Mouse (Mus musculus): ENCODE data around the gene Ift140.

Gene Ift140

DNA sequence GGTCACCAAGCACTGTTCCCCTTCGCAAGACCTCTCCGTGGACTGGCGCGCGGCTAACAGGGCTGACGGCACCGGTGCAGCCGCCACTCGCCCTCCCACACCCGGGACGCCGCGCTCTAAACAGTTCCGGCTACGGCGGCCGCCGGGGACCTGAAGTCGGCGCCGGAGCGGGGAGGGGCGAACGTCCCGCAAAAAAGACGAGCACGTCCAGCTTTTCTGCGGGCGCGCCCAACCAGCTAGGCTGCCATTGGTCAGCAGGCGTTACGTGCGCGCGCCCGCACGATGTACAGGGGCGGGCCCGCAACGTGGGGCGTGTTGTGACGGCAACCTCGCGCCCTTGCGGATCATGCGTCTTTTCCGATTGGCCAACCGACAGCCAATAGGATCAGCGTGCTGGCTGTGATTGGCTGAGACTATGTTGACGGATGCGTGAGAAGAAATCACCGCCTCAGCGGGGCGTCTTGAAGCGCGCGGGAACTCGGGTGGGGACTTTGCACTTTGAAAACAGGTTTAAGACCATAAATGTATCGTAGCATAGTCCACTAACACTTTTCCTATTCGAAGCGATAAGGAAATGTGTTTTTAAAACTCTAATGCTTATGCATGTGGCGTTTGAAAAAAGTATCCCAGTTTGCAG, at the start of gene Ift140, which contains the start of gene Cramp1l:
Gene Ift140 (plus strand): TSS at position 431 of the 637 bp plus-strand sequence.
Gene Cramp1l (minus strand): TSS at position 134 of the 637 bp plus-strand sequence.
- DNase-seq: peak; percentile 98 to 99

- DNase-seq: no peak
Observed at GRCm38 (mm10) chr17:24987221-24987620, 28.7 kb upstream of the Ift140 start.

DNA sequence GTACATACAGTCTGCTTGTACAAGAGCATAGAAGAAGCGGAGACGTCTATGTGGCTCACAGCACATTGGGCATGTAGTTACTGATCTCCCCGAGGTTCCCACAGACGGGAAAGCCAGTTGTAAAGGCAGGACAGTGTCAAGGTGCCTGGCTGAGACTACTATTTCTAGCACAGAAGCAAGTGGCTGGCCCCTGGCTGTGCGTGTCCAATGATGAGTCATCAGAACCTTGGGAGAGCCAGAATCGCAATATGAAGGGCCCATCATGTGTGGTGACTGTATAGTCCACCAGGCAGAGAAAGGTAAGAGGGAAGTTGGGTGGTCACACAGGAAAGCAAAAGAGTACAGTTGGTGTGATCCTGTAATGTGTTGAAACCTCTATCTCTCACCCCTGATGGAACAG, 21.2 kb upstream of the Ift140 start:
- peak in 1 of 2 experiments; percentile 43 for DNase-seq

GRCm38 (mm10) chr17:25005102-25005501, 10.8 kb upstream of the Ift140 start:
- DNase-seq: no peak

- DNase-seq: no peak
Observed at GRCm38 (mm10) chr17:25007480-25007879, 8.4 kb upstream of the Ift140 start.

- DNase-seq: peak; percentile 22 to 34
Observed at GRCm38 (mm10) chr17:25013606-25014501, 2.0 kb upstream of the Ift140 start.

- peak in 1 of 2 experiments; percentile 56 for DNase-seq
Observed at GRCm38 (mm10) chr17:25014841-25015570, 879 bp upstream of the Ift140 start.

DNA sequence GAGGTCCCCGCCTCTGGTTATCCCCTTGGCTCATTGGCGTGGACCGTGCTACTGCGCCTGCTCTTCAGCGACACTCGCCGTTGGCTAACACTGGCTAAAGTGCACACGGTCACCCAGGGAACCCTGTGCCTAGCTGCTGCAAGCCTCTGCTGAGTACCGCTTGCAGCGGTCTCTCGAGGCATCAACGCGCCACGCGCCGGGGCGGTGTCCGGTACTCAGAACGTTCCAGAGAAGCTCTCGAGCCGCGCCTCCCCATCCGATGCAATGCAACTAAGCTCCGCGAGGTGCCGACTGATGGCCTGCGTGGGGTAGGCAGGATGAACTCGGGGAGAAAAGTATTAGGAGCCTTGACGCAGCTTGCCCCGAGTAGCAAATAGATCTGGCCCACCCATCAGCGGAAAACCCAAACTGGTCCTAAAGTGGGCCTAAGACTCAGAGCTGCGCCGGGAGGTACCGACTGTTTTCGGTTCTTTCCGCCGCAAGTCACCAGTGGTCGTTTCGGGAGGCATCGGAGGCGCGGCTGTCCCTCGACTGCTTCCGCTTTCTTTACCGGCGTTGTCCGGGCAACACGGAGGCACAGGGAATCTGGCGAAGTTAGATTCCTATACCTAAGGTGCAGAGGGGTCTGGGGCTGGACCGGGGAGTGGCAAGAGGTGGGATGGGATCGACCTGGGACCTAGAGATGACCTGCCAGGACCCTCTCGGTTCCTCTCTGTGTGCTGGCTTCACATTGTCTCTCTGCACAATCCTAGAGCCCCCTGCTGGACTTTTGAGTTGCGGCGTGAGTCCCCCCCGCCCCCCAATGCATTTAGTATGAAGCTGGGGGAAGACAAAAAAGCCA, 627 bp downstream of the Ift140 start:
- peak in 1 of 2 experiments; percentile 84 for DNase-seq

GRCm38 (mm10) chr17:25036183-25036582, 20.3 kb downstream of the Ift140 start:
- peak; percentile 24 to 54 for DNase-seq

DNA sequence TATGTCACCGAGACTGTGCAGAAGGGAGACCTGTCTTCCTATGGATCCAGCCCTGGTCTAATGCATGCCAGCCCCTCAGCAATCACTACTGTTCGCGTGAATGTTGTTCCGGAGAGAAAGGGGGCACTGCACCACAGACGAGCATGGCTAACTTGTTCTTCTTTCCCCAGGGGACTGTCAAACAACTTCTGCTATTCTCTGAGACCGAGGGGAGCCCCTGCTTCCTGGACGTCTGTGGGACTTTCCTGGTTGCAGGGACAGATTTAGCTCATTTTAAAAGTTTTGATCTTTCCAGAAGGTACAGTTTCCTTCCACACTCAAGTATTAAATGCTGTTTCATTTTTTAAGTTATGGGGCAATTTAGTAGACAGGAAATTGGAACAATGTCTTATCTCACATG, 29.0 kb downstream of the Ift140 start:
- no peak for DNase-seq

DNA sequence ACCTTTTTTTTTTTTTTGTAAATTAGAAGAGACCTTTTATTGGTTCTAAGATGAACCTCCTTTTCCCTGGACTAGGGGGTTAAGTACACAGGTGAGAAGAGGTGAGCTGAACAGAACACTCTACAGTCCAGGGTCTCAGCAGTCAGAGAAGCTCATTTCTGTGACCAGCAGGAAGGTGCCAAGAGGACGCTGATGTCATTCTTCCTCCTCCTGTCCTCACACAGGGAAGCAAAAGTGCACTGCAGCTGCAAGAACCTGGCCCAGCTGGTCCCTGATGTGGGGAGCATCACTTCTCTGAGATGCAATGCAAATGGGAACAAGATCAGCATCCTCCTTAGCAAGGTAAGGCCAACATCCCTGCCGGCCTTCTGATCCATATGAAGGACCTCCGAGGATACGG, 29.4 kb downstream of the Ift140 start:
- no peak for DNase-seq

- DNase-seq: no peak
Observed at GRCm38 (mm10) chr17:25047143-25047542, 31.3 kb downstream of the Ift140 start.

DNA sequence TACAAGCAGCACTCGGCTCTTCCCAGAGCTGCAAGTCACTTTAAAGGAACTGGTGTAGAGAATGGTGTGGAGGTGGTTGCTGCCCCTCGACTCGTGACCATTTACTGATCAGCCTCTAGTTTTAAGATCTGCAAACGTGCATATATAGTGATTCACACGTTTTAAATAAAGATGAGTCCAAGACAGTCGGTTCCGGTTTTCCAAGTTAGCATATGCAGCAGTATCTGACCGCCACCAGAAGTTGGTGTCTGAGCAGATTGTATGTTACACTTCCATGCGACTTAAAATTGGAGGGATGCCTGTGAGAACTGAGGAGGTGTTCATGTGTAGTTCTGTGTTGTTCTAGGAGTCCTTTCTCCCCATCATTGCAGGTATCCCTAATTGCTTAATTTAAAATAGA, 37.4 kb downstream of the Ift140 start:
- no peak for DNase-seq

DNA sequence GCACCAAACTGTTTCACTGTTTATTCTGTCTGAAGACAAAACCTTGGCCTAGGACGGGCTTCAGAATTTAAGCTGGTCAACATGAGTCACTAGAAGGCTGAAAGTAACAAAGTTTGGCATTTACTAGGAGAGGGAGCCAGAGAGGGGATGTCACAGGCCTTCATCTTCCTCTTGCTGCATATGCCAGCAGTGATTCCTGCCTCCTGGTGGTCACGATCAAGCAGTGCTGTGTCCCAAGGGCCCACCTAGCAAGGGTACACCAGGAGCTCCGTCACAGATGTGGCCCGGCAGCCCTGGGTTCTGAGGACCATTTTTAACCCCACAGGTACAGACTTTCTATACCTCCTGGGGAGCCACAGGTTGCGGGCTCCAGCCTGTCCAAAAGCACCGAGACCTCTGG, 41.2 kb downstream of the Ift140 start:
- DNase-seq: no peak

GRCm38 (mm10) chr17:25063261-25063660, 47.4 kb downstream of the Ift140 start:
- DNase-seq: no peak

GRCm38 (mm10) chr17:25063872-25064271, 48.0 kb downstream of the Ift140 start:
- peak; percentile 22 to 57 for DNase-seq

- DNase-seq: no peak
Observed at GRCm38 (mm10) chr17:25064351-25064750, 48.5 kb downstream of the Ift140 start.

DNA sequence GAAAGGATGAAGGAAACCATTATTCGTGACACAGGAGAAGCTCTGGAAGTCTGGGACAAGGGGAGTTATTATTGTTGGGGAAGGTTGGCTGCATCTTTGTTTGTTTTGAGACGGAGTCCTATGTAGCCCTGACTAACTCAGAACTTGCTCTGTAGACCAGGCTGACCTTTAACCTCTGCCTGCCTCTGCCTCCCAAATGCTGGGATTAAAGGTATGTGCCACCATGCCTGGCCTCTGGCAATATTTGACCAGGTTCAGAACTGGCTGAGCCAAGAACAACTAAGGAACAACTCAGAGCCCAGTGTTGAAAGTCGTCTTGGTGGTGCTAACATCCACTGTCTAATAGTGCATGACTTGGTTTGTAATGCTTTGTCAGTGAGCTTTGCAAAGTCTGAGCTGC, 49.3 kb downstream of the Ift140 start:
- DNase-seq: no peak

DNA sequence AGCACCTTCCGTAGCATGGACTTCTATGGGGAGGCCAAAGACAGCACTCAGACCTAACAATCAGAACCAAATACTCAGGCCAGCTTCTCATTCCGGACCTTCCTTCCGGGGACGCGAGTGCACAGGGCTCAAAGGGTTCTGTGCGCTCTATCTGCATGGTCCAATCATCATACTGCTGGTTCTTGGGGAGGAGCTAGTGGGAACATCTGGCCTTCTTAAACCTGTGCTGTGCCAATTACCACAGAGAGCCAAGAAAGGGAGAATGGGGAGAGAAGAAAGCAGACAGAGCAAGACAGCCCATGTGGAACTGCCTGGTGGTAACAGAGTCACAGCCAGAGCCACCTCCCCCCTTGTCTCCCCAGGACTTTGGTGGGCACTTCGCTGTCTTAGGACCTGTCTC, 50.7 kb downstream of the Ift140 start:
- DNase-seq: no peak

DNA sequence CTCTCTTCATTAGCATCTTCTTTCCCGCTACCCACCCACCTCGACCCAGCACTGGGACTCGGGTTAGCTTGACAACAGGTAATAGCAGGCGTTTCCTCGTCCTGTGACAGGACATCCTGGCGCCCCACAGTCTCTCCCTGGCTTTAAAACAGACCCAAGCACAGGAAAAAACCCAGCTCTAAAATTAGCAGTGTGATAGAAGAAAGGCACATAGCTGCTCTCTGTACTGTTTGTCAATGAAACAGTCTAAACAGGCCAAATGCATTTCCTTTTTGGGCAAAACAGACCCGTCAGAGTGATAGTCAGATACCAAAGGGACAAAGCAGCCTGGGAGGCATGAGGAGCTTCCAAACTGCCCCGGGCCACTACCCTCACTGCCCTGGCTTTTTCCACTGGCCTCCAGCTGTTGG, 51.6 kb downstream of the Ift140 start:
- DNase-seq: no peak

DNA sequence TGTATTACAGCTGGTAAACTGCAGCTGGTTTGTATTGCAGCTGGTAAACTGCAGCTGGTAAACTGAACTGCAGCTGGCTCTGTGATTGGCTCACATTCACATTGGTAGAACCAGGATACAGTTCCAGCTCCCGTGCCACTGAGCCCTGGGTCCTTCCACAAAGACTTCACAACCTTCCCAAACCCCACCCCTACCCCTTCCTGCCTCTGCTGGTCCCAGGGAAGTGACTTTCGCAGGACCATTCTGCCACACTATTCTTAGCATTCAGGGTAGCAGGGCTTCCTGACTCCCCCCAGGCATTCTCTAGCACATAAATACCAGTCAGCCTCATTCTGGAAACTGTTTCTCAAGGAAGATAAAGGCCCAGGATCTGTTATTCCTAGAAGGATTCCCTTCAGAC, 52.8 kb downstream of the Ift140 start:
- no peak for DNase-seq

DNA sequence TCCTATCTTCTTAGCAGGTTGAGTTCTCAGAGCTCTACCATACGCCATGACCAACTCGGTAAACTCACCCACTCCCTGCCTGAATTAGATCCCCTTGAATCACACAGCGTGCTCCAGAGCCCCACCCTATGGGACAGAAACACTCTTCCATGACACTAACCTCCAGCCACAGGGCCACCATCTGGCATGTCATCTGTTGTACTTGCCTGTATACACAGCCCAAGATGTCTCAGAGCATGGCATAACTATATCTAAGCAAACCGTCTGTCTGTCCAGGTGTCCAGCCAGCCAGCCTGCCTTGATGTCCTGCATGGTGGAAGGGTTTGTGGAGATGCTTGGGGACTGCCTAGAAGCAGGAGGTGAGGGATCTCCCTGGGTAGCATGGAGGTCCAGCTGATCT, 61.0 kb downstream of the Ift140 start:
- DNase-seq: peak; percentile 51 to 68

Measured in cerebellum, postnatal 25 days (tissue).